Mouse (Mus musculus) urinary bladder, adult 18-20 months (tissue): ENCODE results near the gene Ganc.

ENCODE experiments used
- DNase-seq, 2 experiments: peaks; one replicate each; pipeline ENCODE4 v3.0.0; 2022; ENCODE audit warnings: low spot score in 2 of 2, mixed read lengths in 2 of 2

Ganc gene

GRCm38 (mm10) chr2:120501136-120501918 is 97.6 kb downstream of the Ganc start:
- DNase-seq: no peak

GRCm38 (mm10) chr2:120501931-120502604 is 98.4 kb downstream of the Ganc start:
- no peak for DNase-seq

GRCm38 (mm10) chr2:120502605-120502990 is 98.9 kb downstream of the Ganc start:
- DNase-seq: no peak

GRCm38 (mm10) chr2:120503094-120503493 is 99.4 kb downstream of the Ganc start:
- DNase-seq: no peak

GRCm38 (mm10) chr2:120503992-120504391 is 100.3 kb downstream of the Ganc start:
- no peak for DNase-seq
